Mouse (Mus musculus): ENCODE measurements around the gene Wwtr1. TPM values are rescaled to one million over a fixed set of nuclear protein-coding genes. Genes with fewer than 3 reads are reported as not detected.

The Wwtr1 gene
- polyA plus RNA-seq, 2 experiments, result 0.93 to 1.5 TPM

GRCm38 (mm10) chr3:57534450-57534849 is 41.3 kb downstream of the Wwtr1 start:
- no peak for DNase-seq (ENCODE audit: low read depth in 3 of 3, low spot score in 3 of 3)
- Histone ChIP-seq H3K9me3 (ENCODE audit: control insufficient read depth, low read length) (no peaks in the 10 kb centered on the region), H3K27me3 (ENCODE audit: control insufficient read depth, insufficient read depth, low read length) (no peaks in the 10 kb centered on the region), H3K4me3 (ENCODE audit: insufficient read depth in 1 of 2, low read depth in 2 of 2, low read length in 2 of 2) (no peak overlapping the region), H3K4me2 (ENCODE audit: low read depth) (no peak overlapping the region), H3K9ac (replicated peaks) (no peak overlapping the region), H3K4me1 (replicated peaks; ENCODE audit: control insufficient read depth in 2 of 2, insufficient read depth in 2 of 2, low read length in 1 of 2) (no peaks in the 10 kb centered on the region), H3K27ac (no peak overlapping the region), H3K36me3 (replicated peaks; ENCODE audit: control insufficient read depth, insufficient read depth, low read depth) (no peaks in the 10 kb centered on the region)
- no peak for TF ChIP-seq EP300 (IDR thresholded peaks at IDR 0.05; ENCODE audit: low read depth)
- no peak for TF ChIP-seq CTCF (IDR thresholded peaks at IDR 0.05; ENCODE audit: low read depth)
- ATAC-seq (ENCODE audit: insufficient read depth), result no peak
- WGBS (ENCODE audit: insufficient replicate concordance), result 66% methylated on average over 6 of the region's 6 CpGs

DNA sequence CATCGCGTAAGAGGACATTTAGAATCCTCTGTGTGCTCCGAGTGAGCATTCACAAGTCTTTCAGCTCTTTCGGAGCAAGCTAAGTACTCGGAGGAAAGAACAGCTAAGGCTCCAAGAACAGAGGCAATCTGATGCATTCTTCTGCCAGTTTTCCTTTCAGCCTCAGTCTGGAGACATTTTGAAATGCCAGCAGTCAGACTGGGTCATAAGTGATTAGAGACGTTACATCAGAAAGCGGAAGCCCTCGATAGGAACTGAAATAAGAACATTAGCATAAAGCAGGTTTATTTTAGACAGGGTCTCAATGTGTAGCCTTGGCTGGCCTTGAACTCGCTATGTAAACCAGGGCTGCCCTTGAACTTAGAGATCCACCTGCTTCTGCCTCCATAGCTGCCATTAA is 41.8 kb downstream of the Wwtr1 start:
- Histone ChIP-seq H3K36me3 (replicated peaks; ENCODE audit: control insufficient read depth, insufficient read depth, low read depth) (no peaks in the 10 kb centered on the region), H3K9ac (replicated peaks) (no peak overlapping the region), H3K4me2 (ENCODE audit: low read depth) (no peak overlapping the region), H3K4me3 (ENCODE audit: insufficient read depth in 1 of 2, low read depth in 2 of 2, low read length in 2 of 2) (no peak overlapping the region), H3K27me3 (ENCODE audit: control insufficient read depth, insufficient read depth, low read length) (no peaks in the 10 kb centered on the region), H3K9me3 (ENCODE audit: control insufficient read depth, low read length) (no peaks in the 10 kb centered on the region), H3K27ac (no peak overlapping the region), H3K4me1 (replicated peaks; ENCODE audit: control insufficient read depth in 2 of 2, insufficient read depth in 2 of 2, low read length in 1 of 2) (no peaks in the 10 kb centered on the region)
- ATAC-seq (ENCODE audit: insufficient read depth) (no peak), DNase-seq (ENCODE audit: low read depth in 3 of 3, low spot score in 3 of 3) (no peak)
- WGBS (ENCODE audit: insufficient replicate concordance), result 72% methylated on average over 9 of the region's 9 CpGs
- TF ChIP-seq CTCF (IDR thresholded peaks at IDR 0.05; ENCODE audit: low read depth) (no peak), EP300 (IDR thresholded peaks at IDR 0.05; ENCODE audit: low read depth) (no peak)

- Histone ChIP-seq H3K4me1 (replicated peaks; ENCODE audit: control insufficient read depth in 2 of 2, insufficient read depth in 2 of 2, low read length in 1 of 2) (no peaks in the 10 kb centered on the region), H3K36me3 (replicated peaks; ENCODE audit: control insufficient read depth, insufficient read depth, low read depth) (no peaks in the 10 kb centered on the region), H3K9me3 (ENCODE audit: control insufficient read depth, low read length) (no peaks in the 10 kb centered on the region), H3K4me2 (ENCODE audit: low read depth) (no peak overlapping the region), H3K27me3 (ENCODE audit: control insufficient read depth, insufficient read depth, low read length) (no peaks in the 10 kb centered on the region), H3K27ac (no peak overlapping the region), H3K4me3 (ENCODE audit: insufficient read depth in 1 of 2, low read depth in 2 of 2, low read length in 2 of 2) (no peak overlapping the region), H3K9ac (replicated peaks) (no peak overlapping the region)
- ATAC-seq (ENCODE audit: insufficient read depth) (no peak), DNase-seq (ENCODE audit: low read depth in 3 of 3, low spot score in 3 of 3) (no peak)
- WGBS (ENCODE audit: insufficient replicate concordance), result 64% methylated on average over 9 of the region's 9 CpGs
- no peak for TF ChIP-seq EP300 (IDR thresholded peaks at IDR 0.05; ENCODE audit: low read depth)
- no peak for TF ChIP-seq CTCF (IDR thresholded peaks at IDR 0.05; ENCODE audit: low read depth)
Measured at GRCm38 (mm10) chr3:57532991-57533725, 42.6 kb downstream of the Wwtr1 start.

GRCm38 (mm10) chr3:57530836-57531235 is 44.9 kb downstream of the Wwtr1 start:
- H3K4me1 ChIP-seq (replicated peaks; ENCODE audit: control insufficient read depth in 2 of 2, insufficient read depth in 2 of 2, low read length in 1 of 2), result no peaks in the 10 kb centered on the region
- H3K4me3 ChIP-seq (ENCODE audit: insufficient read depth in 1 of 2, low read depth in 2 of 2, low read length in 2 of 2), result no peak overlapping the region
- H3K9ac ChIP-seq (replicated peaks), result no peak overlapping the region
- TF ChIP-seq EP300 (IDR thresholded peaks at IDR 0.05; ENCODE audit: low read depth), result no peak
- TF ChIP-seq CTCF (IDR thresholded peaks at IDR 0.05; ENCODE audit: low read depth), result no peak
- no peaks in the 10 kb centered on the region for H3K27me3 ChIP-seq (ENCODE audit: control insufficient read depth, insufficient read depth, low read length)
- DNase-seq (ENCODE audit: low read depth in 3 of 3, low spot score in 3 of 3), result no peak
- 48% methylated on average over 1 of the region's 1 CpGs for WGBS (ENCODE audit: insufficient replicate concordance)
- H3K27ac ChIP-seq, result no peak overlapping the region
- no peak for ATAC-seq (ENCODE audit: insufficient read depth)
- no peaks in the 10 kb centered on the region for H3K36me3 ChIP-seq (replicated peaks; ENCODE audit: control insufficient read depth, insufficient read depth, low read depth)
- no peak overlapping the region for H3K4me2 ChIP-seq (ENCODE audit: low read depth)
- H3K9me3 ChIP-seq (ENCODE audit: control insufficient read depth, low read length), result no peaks in the 10 kb centered on the region

DNA sequence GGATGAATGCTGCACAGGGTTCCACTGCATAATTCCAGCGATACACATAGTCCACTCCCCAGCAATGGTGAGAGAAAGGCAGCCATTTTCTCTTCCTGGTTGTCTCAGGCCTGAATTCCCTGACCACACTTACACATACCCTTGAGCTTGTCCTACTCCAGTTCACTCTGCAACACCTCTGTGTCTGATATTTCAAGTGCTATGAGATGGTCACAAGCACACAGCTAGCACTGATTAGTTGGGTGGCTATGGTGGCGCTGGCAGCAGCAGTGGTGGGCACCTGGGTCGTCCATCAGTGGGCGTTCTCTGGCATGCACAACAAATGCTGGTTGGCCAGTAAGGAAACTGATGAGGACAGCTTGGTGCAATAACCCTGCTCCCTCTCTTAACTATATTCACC is 45.5 kb downstream of the Wwtr1 start:
- Histone ChIP-seq H3K27me3 (ENCODE audit: control insufficient read depth, insufficient read depth, low read length) (no peaks in the 10 kb centered on the region), H3K9me3 (ENCODE audit: control insufficient read depth, low read length) (no peaks in the 10 kb centered on the region), H3K4me2 (ENCODE audit: low read depth) (no peak overlapping the region), H3K9ac (replicated peaks) (no peak overlapping the region), H3K4me3 (ENCODE audit: insufficient read depth in 1 of 2, low read depth in 2 of 2, low read length in 2 of 2) (no peak overlapping the region), H3K4me1 (replicated peaks; ENCODE audit: control insufficient read depth in 2 of 2, insufficient read depth in 2 of 2, low read length in 1 of 2) (no peaks in the 10 kb centered on the region), H3K36me3 (replicated peaks; ENCODE audit: control insufficient read depth, insufficient read depth, low read depth) (no peaks in the 10 kb centered on the region), H3K27ac (no peak overlapping the region)
- ATAC-seq (ENCODE audit: insufficient read depth) (no peak), DNase-seq (ENCODE audit: low read depth in 3 of 3, low spot score in 3 of 3) (no peak)
- TF ChIP-seq EP300 (IDR thresholded peaks at IDR 0.05; ENCODE audit: low read depth), result no peak
- no peak for TF ChIP-seq CTCF (IDR thresholded peaks at IDR 0.05; ENCODE audit: low read depth)
- WGBS (ENCODE audit: insufficient replicate concordance), result 66% methylated on average over 4 of the region's 4 CpGs

Data from liver, embryonic 14.5 days (tissue).